Mouse (Mus musculus) CH12.LX (cell line): ENCODE results near the gene Fbxl22. TPM values are rescaled to one million over a fixed set of nuclear protein-coding genes. Genes with fewer than 3 reads are reported as not detected.

Experiments used
- DNase-seq: peaks from one replicate; pipeline ENCODE4 v3.0.0-alpha.2; 2013; ENCODE audit errors: extremely low read depth
- H3K27ac ChIP-seq: 2 replicates; pipeline ENCODE4 v1.5.1; 2012; ENCODE audit warnings: low read depth, mild to moderate bottlenecking, control low read depth, moderate library complexity; ENCODE audit not compliant: insufficient read depth
- H3K27me3 ChIP-seq: replicated peaks from 2 replicates; pipeline ENCODE3; 2012; ENCODE audit warnings: inconsistent platforms
- H3K36me3 ChIP-seq, 2 experiments: replicated peaks in 1 of 2; 2 replicates each; pipeline versions ENCODE3 to v1.6.1; 2012; ENCODE audit warnings: inconsistent platforms in 1 of 2, low read length in 1 of 2, mild to moderate bottlenecking in 1 of 2, mixed read lengths in 1 of 2, moderate library complexity in 1 of 2; ENCODE audit not compliant: control insufficient read depth in 1 of 2, insufficient read depth in 1 of 2
- H3K4me1 ChIP-seq, 2 experiments: 2 replicates each; pipeline ENCODE4 v1.6.1; 2012; ENCODE audit warnings: inconsistent platforms in 1 of 2, moderate library complexity in 1 of 2; ENCODE audit not compliant: insufficient read depth in 2 of 2, control insufficient read depth in 1 of 2
- H3K4me2 ChIP-seq: 2 replicates; pipeline ENCODE4 v1.6.1; 2012; ENCODE audit warnings: low read depth, mild to moderate bottlenecking, control low read depth; ENCODE audit not compliant: poor library complexity, insufficient read depth, severe bottlenecking
- H3K4me3 ChIP-seq, 3 experiments: fragments of 150-350 bp in 1 of 3; sonication (generic) in 1 of 3; replicated peaks in 1 of 3; 2 replicates each; pipeline versions ENCODE3 to v1.5.1; 2011 to 2012; ENCODE audit warnings: low read depth in 2 of 3, low read length in 2 of 3, mild to moderate bottlenecking in 2 of 3, moderate library complexity in 2 of 3, control low read depth in 1 of 3, improper control_type of control experiment in 1 of 3, inconsistent platforms in 1 of 3, mixed read lengths in 1 of 3; ENCODE audit not compliant: poor library complexity in 1 of 3
- H3K79me2 ChIP-seq: replicated peaks from 2 replicates; pipeline ENCODE4 v1.6.1; 2012; ENCODE audit warnings: mild to moderate bottlenecking, moderate library complexity; ENCODE audit not compliant: control insufficient read depth, poor library complexity, insufficient read depth, severe bottlenecking; ENCODE audit errors: extremely low read depth
- H3K9ac ChIP-seq: 2 replicates; pipeline ENCODE4 v1.6.1; 2012; ENCODE audit warnings: low read depth, mild to moderate bottlenecking, control low read depth, moderate library complexity; ENCODE audit not compliant: insufficient read depth
- H3K9me3 ChIP-seq: replicated peaks from 2 replicates; pipeline ENCODE3; 2012; ENCODE audit warnings: low read length, inconsistent platforms, mixed read lengths
- BHLHE40 ChIP-seq: IDR thresholded peaks from 2 replicates; pipeline ENCODE4 v1.6.1; 2011; ENCODE audit warnings: mild to moderate bottlenecking, low read depth, low read length, improper control_type of control experiment
- CTCF ChIP-seq, 2 experiments: IDR thresholded peaks in 1 of 2; conservative IDR thresholded peaks in 1 of 2; 2 replicates each; pipeline ENCODE4 v1.5.1; 2011 to 2012; ENCODE audit warnings: low read depth in 2 of 2, low read length in 2 of 2, improper control_type of control experiment in 1 of 2, inconsistent platforms in 1 of 2, mild to moderate bottlenecking in 1 of 2, moderate library complexity in 1 of 2
- E2F4 ChIP-seq: IDR thresholded peaks from 2 replicates; pipeline ENCODE4 v1.6.1; 2011; ENCODE audit warnings: low read depth, low read length, improper control_type of control experiment; ENCODE audit not compliant: insufficient replicate concordance
- ELF1 ChIP-seq: IDR thresholded peaks from 2 replicates; pipeline ENCODE4 v1.6.1; 2014; ENCODE audit warnings: low read depth, mild to moderate bottlenecking, inconsistent platforms, low read length, improper control_type of control experiment
- JUN ChIP-seq: IDR thresholded peaks from 2 replicates; pipeline ENCODE4 v1.6.1; 2011; ENCODE audit warnings: low read depth, mild to moderate bottlenecking, low read length, improper control_type of control experiment, moderate library complexity; ENCODE audit not compliant: insufficient read depth
- JUND ChIP-seq: conservative IDR thresholded peaks from 2 replicates; pipeline ENCODE4 v1.6.1; 2011; ENCODE audit warnings: low read depth, low read length, improper control_type of control experiment
- KAT2A ChIP-seq: IDR thresholded peaks from 2 replicates; pipeline ENCODE4 v1.6.1; 2012; ENCODE audit warnings: low read length, improper control_type of control experiment, inconsistent platforms; ENCODE audit not compliant: insufficient replicate concordance
- MAFK ChIP-seq: IDR thresholded peaks from 2 replicates; pipeline ENCODE4 v1.6.1; 2011; ENCODE audit warnings: low read length, improper control_type of control experiment; ENCODE audit not compliant: insufficient replicate concordance
- MAX ChIP-seq: IDR thresholded peaks from 2 replicates; pipeline ENCODE4 v1.6.1; 2011; ENCODE audit warnings: low read length, improper control_type of control experiment
- MAZ ChIP-seq: IDR thresholded peaks from 2 replicates; pipeline ENCODE4 v1.6.1; 2012; ENCODE audit warnings: low read depth, mild to moderate bottlenecking, inconsistent platforms, low read length, improper control_type of control experiment, moderate library complexity
- MXI1 ChIP-seq: IDR thresholded peaks from 2 replicates; pipeline ENCODE4 v1.6.1; 2011; ENCODE audit warnings: mild to moderate bottlenecking, low read depth, low read length, improper control_type of control experiment
- MYC ChIP-seq: IDR thresholded peaks from 2 replicates; pipeline ENCODE4 v1.6.1; 2011; ENCODE audit warnings: low read depth, mild to moderate bottlenecking, improper control_type of control experiment, low read length
- PAX5 ChIP-seq: IDR thresholded peaks from 2 replicates; pipeline ENCODE4 v1.6.1; 2012; ENCODE audit warnings: low read length, inconsistent platforms, mixed read lengths
- POLR2AphosphoS2 ChIP-seq: IDR thresholded peaks from 2 replicates; pipeline ENCODE4 v1.6.1; 2011; ENCODE audit warnings: low read depth, low read length, improper control_type of control experiment
- RAD21 ChIP-seq: IDR thresholded peaks from 2 replicates; pipeline ENCODE4 v1.6.1; 2011; ENCODE audit warnings: low read depth, mild to moderate bottlenecking, low read length, improper control_type of control experiment, moderate library complexity
- RCOR1 ChIP-seq: conservative IDR thresholded peaks from 2 replicates; pipeline ENCODE4 v1.6.1; 2012; ENCODE audit warnings: low read depth, mild to moderate bottlenecking, inconsistent platforms, low read length, improper control_type of control experiment
- SIN3A ChIP-seq: IDR thresholded peaks from 2 replicates; pipeline ENCODE4 v1.6.1; 2012; ENCODE audit warnings: low read length, improper control_type of control experiment, inconsistent platforms
- SMC3 ChIP-seq: IDR thresholded peaks from 2 replicates; pipeline ENCODE4 v1.6.1; 2011; ENCODE audit warnings: low read depth, low read length, improper control_type of control experiment
- TCF12 ChIP-seq: IDR thresholded peaks from 2 replicates; pipeline ENCODE4 v1.6.1; 2014; ENCODE audit warnings: low read depth, mild to moderate bottlenecking, inconsistent platforms, low read length, improper control_type of control experiment
- UBTF ChIP-seq: IDR thresholded peaks from 2 replicates; pipeline ENCODE4 v1.6.1; 2012; ENCODE audit warnings: low read depth, mild to moderate bottlenecking, inconsistent platforms, low read length, improper control_type of control experiment, moderate library complexity
- ZKSCAN1 ChIP-seq: IDR thresholded peaks from 2 replicates; pipeline ENCODE4 v1.6.1; 2012; ENCODE audit warnings: low read depth, inconsistent platforms, low read length, improper control_type of control experiment, borderline replicate concordance
- ZMIZ1 ChIP-seq: IDR thresholded peaks from 2 replicates; pipeline ENCODE4 v1.6.1; 2012; ENCODE audit warnings: low read depth, mild to moderate bottlenecking, inconsistent platforms, low read length, improper control_type of control experiment
- dilution Hi-C: fragments of 300-500 bp; cut with MboI; formaldehyde crosslinking; loops from 2 replicates; pipeline ENCODE4 v1.14.3; 2020; ENCODE audit warnings: low sequenced_read_pairs; ENCODE audit not compliant: extremely low pct_unique_long_range_greater_than_20kb, extremely low pct_ligation_motif_present
- in situ Hi-C: fragments of 300-500 bp; cut with MboI; formaldehyde crosslinking; loops from 3 replicates; pipeline ENCODE4 v1.14.3; 2019; ENCODE audit warnings: low sequenced_read_pairs, low pct_ligation_motif_present, low pct_unique_long_range_greater_than_20kb, mixed read lengths
- polyA plus RNA-seq: library from polyadenylated mRNA; unstranded; fragments of >175 nt; gene quantifications from 2 replicates; pipeline ENCODE4 v1.2.1, GENCODE M21; 2012; ENCODE audit warnings: low read depth; ENCODE audit not compliant: insufficient read length
- total RNA-seq, 2 experiments: library from RNA; depleted of rRNA; stranded (reverse); fragments of 300-350 nt in 1 of 2; fragments of >200 nt in 1 of 2; gene quantifications; 2 replicates each; pipeline ENCODE4 v1.2.3; 2012 to 2014

The Fbxl22 gene
- total and polyA plus RNA-seq, 3 experiments = 0.19 to 0.34 (median 0.21) TPM

GRCm38 (mm10) chr9:66505141-66505917 lies 9.1 kb downstream of the Fbxl22 start:
- Histone ChIP-seq H3K79me2 (no peaks in the 10 kb centered on the region), H3K4me1 (peaks cover 43 to 89% of the 10 kb centered on the region in 2 experiments), H3K27ac (peak overlapping the region; percentile 97), H3K27me3 (no peaks in the 10 kb centered on the region), H3K9me3 (no peaks in the 10 kb centered on the region), H3K4me2 (0 out of 2 replicates have a peak overlapping the region, but pooled peaks have one; percentile 11), H3K4me3 (peak overlapping the region in 2 of 3 experiments; percentile 10 to 38), H3K36me3 (peaks cover 47 to 76% of the 10 kb centered on the region in 2 experiments), H3K9ac (peak overlapping the region; percentile 47; the same call in 1 of the 2 replicates)
- TF ChIP-seq TCF12 (no peak), ZKSCAN1 (no peak), MAZ (no peak), RCOR1 (no peak)
- dilution Hi-C loops (no loop called here), in situ Hi-C loops (loop anchor here (10.0 to 25.0 kb wide), 4 partner anchors 221 to 482 kb away; partner anchors contain the start of genes Aph1b, Ciao2a, Gm10647 and Lactb)
- peak; percentile 64 for DNase-seq

GRCm38 (mm10) chr9:66504518-66504917 lies 9.9 kb downstream of the Fbxl22 start:
- no peaks in the 10 kb centered on the region for H3K9me3 ChIP-seq
- no peak for TF ChIP-seq POLR2AphosphoS2

GRCm38 (mm10) chr9:66503879-66504411 lies 10.4 kb downstream of the Fbxl22 start:
- Histone ChIP-seq H3K27ac (peak overlapping the region; percentile 97), H3K27me3 (no peaks in the 10 kb centered on the region), H3K36me3 (peaks cover 44 to 71% of the 10 kb centered on the region in 2 experiments), H3K9ac (peak overlapping the region; percentile 47; the same call in 1 of the 2 replicates), H3K9me3 (no peaks in the 10 kb centered on the region), H3K79me2 (no peaks in the 10 kb centered on the region), H3K4me1 (peaks cover 38 to 78% of the 10 kb centered on the region in 2 experiments), H3K4me3 (peak overlapping the region; percentile 17 to 56 (median 39)), H3K4me2 (peak overlapping the region; percentile 90; the same call in 1 of the 2 replicates)
- peak; percentile 93 for DNase-seq
- in situ Hi-C loops = loop anchor here (10.0 to 25.0 kb wide), 4 partner anchors 219 to 483 kb away; partner anchors contain the start of genes Aph1b, Ciao2a, Gm10647 and Lactb
- dilution Hi-C loops = no loop called here
- TF ChIP-seq KAT2A (no peak), SIN3A (peak; percentile 54; the same call in 1 of the 2 replicates), BHLHE40 (peak; percentile 78), UBTF (peak; percentile 99), JUN (no peak), CTCF (conservative IDR thresholded peaks at IDR 0.05 in 1 of 2, IDR thresholded peaks at IDR 0.05 in 1 of 2; ENCODE audit: low read depth in 2 of 2, low read length in 2 of 2) (peak in 1 of 2 experiments; percentile 65; a peak in 2 of 4 replicates), MAX (peak; percentile 18; the same call in 1 of the 2 replicates), RAD21 (peak; percentile 45), PAX5 (no peak), JUND (no peak), SMC3 (peak; percentile 42), TCF12 (peak; percentile 78), ZMIZ1 (no peak), MAFK (0 out of 2 replicates have a peak, but pooled peaks have one; percentile 35), ELF1 (peak; percentile 66), MAZ (peak; percentile 69; the same call in 1 of the 2 replicates), MYC (no peak), E2F4 (no peak), MXI1 (peak; percentile 67; the same call in 1 of the 2 replicates)

More at GRCm38 (mm10) chr9:66504518-66504917, 9.9 kb downstream of the Fbxl22 start:
- peak overlapping the region in 1 of 3 experiments; percentile 56 for H3K4me3 ChIP-seq
- no peak overlapping the region for H3K4me2 ChIP-seq
- DNase-seq = no peak
- peak overlapping the region; percentile 97 for H3K27ac ChIP-seq
- peaks cover 38 to 84% of the 10 kb centered on the region in 2 experiments for H3K4me1 ChIP-seq
- dilution Hi-C loops (no loop called here), in situ Hi-C loops (loop anchor here (10.0 to 25.0 kb wide), 4 partner anchors 220 to 483 kb away; partner anchors contain the start of genes Aph1b, Ciao2a, Gm10647 and Lactb)
- peak overlapping the region; percentile 47; the same call in 1 of the 2 replicates for H3K9ac ChIP-seq
- no peaks in the 10 kb centered on the region for H3K27me3 ChIP-seq
- H3K36me3 ChIP-seq = peaks cover 47 to 77% of the 10 kb centered on the region in 2 experiments
- no peaks in the 10 kb centered on the region for H3K79me2 ChIP-seq
